Mouse (Mus musculus) brain, embryonic 18.5 days (tissue): ENCODE data around the gene Fam71e2.
A peak's percentile ranks its signal among the peaks of the same experiment; 100 is the strongest.
"Not testable (repeated sequence)": the region's sequence is repeated elsewhere in the genome, so short reads cannot be mapped to it uniquely, and the experiment has no call there.

Source experiments
- DNase-seq: peaks from one replicate; pipeline ENCODE4 v3.0.0-alpha.2; 2012; ENCODE audit warnings: low read depth, low spot score

Fam71e2 gene

DNA sequence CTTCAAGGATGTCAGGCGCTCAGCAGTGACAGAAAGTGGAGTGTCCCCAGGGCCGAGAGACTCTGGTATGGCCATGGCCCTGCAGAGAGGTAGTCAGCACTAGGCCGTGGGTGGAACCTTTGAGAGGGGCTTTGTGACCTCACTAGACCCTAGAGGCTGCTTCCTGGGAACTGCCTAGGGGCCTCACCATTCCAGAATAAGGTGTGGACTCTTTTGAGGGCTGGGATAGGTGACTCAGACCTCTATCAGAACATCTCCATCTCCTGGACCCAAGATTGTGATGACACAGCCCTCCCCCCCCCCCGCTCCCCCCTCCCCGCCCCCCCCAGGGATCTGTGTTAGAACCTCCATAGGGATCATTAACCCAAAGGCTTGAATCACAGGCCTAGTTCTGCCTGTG is at the start of gene Fam71e2:
Gene Fam71e2 (minus strand): TSS at position 101 of the 400 bp plus-strand sequence.
- no peak for DNase-seq

DNA sequence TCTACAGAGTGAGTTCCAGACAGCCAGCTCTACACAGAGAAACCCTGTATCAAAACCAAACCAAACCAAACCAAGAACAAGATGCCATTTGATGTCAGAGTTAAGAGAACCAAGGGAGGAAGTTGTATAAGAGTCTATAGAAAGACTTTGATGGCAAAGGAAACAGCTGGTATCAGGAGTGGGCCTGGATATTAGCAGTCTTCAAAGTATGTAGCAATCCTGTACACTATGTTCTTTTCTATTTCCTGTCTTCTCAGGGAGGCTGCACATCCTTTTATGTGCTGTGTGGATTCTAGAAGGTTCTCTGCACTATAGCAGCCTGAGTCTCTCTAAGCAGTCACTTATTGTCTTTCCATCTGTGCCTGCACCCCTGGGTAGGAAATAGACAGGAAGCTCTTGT is 45.5 kb upstream of the Fam71e2 start:
- DNase-seq: no peak

DNA sequence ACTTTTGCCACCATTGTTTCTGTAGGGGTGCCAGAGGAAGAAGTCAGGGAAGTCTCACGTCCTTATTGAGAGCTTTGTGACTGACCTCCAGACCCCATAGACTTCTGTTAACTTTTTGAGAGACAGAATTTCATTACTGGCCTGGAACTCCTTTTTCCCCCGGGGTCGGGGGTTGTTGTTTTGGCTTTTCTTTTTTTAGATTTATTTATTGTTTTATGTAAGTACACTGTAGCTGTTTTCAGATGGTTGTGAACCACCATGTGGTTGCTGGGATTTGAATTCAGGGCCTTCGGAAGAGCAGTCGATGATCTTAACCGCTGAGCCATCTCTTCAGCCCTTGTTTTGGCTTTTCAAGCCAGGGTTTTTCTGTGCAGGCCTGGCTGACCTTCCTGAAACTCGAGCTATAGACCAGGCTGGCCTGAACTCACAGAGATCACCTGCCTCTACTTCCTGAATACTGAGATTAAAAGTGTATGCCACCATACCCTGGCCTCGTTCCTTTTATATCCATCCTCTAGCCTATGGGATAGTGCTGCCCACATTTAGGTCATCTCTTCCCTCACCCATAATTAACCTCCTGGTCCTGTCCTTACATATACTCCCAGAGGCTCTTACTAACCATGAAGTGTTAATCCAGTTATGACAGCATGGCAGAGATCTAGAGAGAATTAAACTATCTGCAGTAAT is 42.1 kb upstream of the Fam71e2 start:
- DNase-seq: no peak

DNA sequence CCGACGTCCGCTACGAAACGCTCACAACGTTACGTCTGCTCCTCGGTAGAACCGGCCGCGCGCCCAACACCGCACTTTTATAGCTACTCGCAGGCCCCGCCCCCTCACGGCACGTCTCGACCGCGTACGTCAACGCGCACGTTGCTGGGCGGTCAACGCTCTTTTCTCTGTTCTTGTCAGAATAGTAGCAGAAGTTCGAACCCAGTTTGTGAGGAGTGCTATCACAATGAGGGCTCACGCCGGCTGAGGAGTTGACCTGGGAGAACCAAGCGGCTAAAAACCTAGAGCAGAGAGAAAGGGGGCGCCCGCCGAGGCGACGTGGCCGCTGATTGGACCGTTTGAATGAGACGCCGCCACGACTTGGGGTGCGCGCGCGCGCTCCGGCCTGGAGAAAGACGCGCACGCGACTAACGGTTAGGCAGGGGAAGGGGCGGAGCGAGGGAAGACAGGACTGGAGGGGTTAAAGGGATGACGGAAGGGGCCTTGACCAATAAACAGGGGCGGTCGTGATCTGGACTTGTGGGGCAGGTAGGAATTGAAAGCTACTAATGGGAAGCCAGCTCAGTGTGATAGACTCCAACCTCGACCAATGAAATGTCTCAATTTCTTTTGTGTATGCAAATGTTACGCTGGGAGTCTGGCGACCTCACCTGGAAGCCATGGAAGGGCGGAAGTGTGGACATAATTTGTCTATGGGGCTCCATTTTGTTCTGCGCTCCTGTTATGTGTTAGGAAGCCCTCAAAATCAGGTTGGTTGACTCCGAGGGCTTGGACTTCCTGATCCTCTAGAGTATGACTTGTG is 41.4 kb upstream of the Fam71e2 start, which contains the start of gene Ube2s:
Gene Ube2s (minus strand): TSS at position 288 of the 802 bp plus-strand sequence.
- peak; percentile 99 for DNase-seq

DNA sequence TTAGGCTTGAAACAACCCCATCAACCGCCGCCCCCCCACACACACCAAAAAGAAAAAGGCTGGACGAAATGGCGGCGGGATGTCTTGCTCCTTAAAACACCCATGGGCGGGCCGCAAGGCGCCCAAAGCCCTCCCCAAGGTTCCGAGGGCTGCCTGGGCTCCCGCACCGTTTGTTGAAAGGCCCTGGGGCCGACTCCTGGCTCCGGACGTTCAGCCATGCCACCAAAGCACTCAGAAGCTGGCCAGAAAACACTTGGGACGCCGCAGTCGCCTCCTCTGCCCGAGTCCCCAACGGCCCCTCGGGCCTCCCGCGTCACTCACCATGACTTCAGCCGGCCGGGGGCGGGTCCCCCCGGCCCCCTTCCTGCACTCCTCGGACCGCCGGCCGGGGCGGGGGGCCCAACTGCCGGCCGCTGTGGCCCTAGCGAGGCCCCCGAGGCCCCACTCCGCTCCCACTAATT is 40.8 kb upstream of the Fam71e2 start:
- no peak for DNase-seq

DNA sequence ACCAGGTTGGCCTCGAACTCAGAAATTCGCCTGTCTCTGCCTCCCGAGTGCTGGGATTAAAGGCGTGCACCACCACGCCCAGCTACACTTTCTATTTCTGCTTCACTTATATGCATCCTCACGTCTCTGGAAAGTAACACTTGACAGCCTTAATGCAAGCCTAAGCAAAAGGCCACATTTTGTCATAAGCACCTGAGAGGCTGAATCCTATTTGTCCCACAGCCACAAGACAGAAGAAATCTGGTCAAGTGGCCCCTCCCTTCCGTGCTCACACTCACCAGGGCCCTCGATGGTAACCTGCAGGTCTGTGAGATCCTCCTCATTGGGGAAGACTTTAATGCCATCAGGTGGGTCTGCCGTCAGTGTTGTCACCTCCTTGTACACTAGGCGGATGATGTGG is 40.0 kb upstream of the Fam71e2 start:
- not testable (repeated sequence) for DNase-seq

DNA sequence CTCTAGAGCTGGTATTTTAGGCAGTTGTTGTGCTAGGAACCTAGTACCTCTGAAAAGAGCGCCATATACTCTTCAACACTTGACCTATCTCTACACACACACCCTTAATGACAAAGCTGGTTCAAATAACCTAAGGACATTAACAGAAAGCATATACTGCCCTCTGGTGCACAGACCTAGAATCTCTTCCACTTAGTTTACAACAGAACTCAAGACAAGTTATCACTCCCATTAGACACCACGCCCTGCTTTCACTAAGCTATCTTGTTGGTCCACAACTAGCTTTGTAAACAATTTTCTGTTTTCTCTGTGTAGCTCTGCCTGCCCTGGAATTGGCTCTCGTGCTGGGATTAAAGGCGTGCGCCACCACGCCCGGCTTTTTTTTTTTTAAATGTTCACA is 35.6 kb upstream of the Fam71e2 start:
- DNase-seq: no peak

DNA sequence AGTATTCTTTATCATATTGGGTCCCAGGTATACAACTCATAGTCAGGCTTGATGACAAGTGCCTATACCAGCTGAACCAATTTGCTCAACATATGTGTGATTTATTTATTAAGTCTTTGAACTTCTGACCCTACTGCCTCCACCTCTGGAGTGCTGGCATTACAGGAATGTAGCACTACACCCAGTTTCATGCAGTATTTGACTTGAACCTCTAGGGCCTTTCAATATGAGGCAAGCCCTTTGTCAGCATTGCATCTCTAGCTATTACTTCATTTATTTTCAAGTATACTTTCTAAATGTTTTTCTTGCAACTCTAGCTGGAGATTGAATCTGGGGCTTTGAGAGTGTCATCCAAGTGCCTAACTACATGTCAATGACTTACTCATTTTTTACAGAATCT is 31.1 kb upstream of the Fam71e2 start:
- no peak for DNase-seq

DNA sequence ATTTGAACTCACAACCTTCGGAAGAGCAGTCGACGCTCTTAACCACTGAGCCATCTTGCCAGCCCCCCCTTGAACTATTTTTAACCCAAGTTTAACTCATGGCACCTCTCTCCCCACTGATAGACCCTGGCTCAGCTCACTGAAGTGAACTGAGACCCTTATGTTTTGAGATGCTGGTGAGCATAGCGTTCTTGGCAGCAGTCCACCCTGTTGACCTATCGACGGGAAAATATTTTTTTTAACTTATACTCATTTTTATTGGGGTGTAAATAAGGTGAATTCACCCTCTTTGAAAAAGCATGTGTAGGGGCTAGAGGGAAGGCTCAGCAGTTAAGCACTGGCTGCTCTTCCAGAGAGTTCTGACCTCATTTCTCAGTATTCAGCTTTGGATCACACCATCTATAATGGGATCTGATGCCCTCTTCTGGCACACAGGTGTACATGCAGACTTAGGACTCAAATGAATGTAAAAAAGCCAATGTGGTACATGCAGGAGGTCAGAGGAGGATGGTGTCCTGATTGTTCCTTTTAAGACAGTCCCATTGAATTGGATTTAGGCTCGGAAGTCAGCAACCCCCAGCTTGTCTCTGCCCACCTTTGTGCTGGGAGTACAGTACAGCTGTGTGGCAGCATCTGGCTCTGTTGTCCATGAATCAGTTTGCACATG is 24.8 kb upstream of the Fam71e2 start:
- no peak for DNase-seq

DNA sequence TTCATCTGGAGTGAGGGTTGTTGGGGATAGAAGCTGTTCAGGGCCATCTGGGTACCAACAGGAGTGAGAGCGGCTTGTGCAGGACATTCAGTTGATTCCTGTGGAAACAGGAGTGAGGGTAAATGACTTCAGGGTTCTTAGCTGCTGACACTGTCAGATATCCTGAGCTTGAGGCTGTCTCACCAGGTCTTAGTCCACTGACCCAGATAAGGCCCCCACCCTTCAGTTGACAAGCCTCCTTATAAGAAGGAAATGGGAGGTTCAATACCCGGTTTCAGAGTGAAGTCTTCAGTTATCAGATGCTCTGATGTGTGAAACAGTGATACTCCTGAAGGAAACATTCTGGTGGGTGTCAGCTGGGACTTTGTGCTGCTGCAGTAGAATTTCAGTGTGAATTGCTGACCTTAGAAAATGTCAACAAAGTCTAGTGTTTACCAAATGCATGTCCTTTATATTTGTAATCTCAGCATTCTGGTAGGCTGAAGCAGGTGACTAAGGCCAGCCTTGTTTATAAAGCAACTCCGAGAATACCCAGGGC is 23.6 kb upstream of the Fam71e2 start:
- no peak for DNase-seq

DNA sequence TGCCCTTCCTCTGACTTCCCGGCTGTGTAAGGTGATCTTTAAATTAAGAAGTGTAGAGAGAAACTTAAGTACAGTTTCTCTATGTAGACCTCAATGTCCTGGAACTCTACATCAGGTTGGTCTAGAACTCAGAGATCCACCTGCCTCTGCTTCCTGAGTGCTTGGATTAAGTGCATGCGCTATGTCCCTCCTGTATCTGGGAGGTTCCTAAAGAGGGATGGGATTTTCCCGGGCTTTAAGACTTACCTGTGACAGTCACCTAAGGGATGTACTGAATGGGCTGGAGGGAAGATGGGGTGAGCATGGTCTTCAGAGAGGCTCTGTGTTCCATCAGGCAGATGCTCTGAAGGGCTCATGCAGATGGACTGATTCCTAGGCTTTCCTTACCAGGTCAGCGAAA is 22.6 kb upstream of the Fam71e2 start:
- DNase-seq: no peak

DNA sequence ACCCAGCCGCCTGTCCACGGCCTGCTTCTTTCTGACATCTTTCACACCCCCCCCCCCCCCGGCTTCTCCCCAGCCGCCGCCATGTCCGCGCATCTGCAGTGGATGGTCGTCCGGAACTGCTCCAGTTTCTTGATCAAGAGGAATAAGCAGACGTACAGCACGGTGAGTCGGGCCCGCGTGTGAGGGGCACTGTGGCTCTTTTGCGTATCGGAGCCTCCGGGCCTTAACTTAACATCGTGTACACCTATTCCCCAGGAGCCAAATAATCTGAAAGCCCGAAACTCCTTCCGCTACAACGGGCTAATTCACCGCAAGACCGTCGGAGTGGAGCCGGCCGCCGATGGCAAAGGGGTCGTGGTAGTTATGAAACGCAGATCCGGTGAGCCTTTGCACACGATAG is 22.1 kb upstream of the Fam71e2 start:
- DNase-seq: not testable (repeated sequence)

DNA sequence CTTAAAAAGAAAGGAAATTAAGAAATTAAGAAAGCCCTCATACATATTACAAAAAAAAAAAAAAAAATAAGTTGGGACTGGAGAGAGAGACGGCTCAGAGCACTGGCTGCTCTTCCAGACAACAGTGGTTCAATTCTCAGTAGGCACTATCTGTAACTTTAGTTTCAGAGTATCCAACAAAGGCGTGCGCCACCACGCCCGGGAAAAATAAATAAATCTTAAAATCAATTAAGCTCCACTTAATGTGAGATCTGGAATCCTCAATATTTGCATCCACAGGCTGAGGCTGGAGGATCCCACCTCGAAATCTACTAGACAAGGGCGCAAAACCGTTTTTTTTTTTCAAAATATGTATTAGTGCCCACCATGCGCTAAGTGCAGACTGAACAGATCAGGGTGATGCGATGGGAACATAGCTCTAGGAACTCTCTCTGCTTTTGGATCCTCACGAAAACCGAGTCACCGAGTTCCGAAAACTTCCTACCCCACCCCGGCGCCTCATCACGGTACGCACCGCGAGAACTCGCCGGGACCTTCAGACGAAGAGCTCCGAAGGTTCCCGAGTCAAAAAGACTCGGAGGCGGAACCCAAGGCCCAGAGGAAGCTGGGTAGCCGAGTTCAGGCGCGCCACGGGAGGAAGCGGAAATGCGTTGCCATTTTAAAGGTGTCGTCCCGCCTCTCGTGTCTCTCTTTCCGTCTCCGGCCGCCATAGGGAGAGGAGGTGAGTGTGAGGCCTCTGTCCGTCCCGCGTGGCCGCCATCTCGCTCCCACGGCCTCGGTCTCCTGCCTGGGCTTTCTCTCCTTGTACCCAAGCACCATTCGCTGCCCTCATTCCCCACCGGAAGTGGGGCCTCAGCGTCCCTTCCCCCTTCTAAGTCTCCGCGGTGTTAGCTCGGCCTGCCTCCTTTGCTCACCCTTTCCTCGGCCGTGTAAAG is 21.4 kb upstream of the Fam71e2 start, which contains the start of gene Rpl28:
Gene Rpl28 (plus strand): TSS at position 597 of the 935 bp plus-strand sequence.
- DNase-seq: peak; percentile 95

DNA sequence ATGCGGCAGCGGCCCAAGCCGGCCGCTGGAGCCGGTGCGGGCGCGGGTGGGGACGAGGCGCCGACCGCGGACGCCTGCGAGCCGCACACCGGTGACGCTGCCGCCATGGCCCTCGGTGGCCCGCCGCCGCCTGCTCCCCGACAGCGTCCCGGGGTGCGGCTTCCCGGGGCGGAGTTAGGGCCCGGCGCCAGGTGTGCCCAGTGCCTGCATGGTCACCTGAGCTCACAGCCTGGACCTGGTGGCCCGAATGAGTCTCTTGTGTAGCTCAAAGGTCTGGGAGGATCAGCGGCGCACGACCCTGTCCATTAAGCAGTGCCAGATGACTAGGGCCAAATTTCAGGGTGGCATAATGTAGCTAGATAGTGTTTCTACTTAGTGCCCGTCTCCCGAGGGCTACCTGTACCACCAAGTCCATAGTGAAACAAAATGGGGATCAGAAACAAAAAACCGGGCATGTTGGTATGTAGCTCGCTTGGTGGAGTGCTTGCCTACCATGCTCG is 18.4 kb upstream of the Fam71e2 start, which contains the start of gene Tmem238:
Gene Tmem238 (minus strand): TSS at position 221 of the 500 bp plus-strand sequence.
- DNase-seq: no peak

DNA sequence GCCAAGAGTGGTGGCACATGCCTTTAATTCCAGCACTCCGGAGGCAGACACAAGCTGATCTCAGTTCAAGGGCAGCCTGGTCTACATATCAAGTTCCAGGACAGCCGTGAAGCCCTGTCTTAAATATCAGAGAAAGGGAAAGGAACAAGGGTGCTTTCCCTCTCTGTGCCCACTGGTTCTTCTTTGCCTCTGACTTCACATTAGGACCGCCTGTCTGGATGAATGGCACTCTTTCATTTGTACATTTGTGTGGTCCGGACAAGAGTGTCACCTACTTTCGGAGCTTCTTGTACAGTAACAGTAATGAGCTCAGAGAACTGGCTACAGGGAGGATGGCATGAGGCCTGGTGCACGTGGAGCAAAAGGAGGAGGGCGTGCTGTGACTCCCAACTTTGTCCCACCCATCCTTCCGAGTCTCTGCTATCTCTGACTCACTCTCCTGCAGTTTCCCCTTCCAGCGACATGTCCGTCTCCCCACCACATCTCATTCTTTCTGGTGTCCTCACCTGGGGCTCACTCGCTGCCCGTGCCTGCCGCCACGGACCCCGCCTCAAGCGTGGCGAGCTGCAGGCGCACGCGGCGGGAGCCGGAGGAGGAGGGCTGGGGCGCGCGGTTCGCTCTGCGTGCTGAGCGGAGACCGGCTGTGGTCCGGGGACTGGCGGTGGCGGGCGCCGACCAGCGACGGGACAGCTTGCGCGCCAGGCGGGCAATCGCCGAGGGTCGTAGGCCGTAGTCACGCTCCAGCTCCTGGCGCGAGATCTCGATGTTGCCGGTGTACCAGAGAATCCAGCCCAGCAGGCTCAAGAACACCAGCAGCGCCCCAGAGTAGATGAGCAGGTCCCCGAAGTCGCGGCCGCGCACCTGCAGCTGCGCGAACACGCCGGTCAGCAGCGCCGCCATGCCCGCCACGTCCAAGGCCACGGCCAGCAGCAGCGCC is 17.7 kb upstream of the Fam71e2 start:
- no peak for DNase-seq

DNA sequence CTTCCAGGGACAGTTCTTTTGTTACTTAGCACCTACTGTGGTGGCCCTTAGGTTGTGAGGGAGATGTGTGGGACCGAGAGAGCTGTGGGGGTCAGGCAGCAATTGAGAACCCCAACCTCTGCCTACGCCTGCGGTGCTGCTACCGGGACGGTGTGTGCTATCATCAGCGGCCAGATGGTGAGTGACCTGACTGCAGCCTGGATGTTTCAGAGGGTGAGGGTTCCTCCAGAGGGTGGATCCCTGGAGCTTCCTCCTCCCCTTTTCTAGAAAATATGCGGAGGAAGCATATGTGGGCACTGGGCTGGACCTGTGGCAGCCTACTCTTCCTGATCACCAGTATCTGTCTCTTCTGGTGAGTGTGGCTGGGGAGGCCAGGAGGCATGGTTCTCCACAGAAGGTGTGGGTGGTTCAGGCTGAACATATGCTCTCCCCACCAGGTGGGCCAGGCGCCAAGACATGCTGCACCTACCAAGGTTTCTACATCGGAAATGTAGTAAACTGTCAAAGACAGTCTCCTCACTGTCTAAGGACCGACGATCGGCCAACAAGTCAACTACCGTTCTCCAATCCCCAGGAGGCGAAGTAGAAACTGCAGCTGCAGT is 12.7 kb upstream of the Fam71e2 start:
- DNase-seq: no peak

DNA sequence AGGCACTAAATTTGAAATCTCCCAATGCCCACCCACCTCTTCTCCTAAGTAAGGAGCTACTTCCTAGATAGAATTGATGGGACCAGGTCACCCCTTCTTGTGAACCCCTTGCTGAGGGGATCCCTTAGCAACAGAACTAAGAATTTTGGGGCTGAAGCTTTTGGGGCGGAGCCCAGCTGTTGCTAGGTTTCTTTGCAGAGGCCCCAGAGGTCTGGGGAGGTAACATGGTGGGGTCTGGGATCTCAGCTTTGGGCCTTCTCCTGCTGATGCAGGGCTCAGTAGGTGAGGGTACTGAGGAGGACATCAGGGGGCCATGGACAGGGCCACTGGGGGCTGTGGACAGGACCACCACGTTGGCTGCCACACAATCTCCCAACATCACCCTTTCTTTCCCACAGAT is 11.7 kb upstream of the Fam71e2 start, which contains the start of the genes Il11 and Tmem190:
Gene Il11 (minus strand): TSS at position 101 of the 400 bp plus-strand sequence.
Gene Tmem190 (plus strand): TSS at position 179 of the 400 bp plus-strand sequence.
- DNase-seq: no peak

DNA sequence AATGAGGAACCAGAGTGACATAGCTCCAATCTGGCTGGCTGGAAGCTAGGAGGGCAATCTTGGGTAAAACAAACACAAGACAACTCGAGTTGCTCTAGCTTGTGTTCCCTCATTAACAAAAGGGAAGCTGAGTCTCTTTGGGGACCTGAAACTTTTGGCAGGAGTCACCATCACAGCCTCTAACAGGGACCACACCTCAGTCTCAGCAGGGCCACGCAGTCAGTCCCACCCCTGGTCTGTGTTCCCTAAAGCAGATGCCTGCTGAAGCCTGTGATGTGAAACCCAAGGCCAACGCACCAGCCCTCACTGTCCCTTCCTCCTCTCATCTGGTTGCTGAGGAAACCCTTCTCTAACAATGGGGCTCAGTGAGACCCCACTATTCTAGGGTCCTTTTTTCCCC is 11.0 kb upstream of the Fam71e2 start:
- DNase-seq: no peak

DNA sequence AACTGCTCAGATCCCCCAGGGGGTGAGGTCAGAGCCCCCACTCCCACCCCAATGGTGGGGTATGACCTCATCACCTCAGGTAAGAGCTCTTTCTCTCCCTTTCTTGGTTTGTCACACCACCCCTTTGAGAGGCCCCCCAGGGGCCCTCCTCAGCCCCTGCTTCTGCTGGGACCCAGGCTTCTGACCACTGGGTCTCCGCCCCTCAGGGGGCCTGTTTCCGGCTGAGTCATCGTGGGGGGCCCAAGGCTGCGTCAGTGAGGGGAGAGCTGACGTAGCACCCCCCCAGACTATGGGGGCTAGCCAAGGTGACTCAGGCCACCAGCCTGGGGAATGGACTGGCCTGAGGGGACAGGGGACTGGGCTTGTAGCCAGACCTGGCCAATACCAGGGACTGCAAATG is 8.8 kb upstream of the Fam71e2 start:
- DNase-seq: no peak
